Mouse (Mus musculus) cerebellum, adult 8-10 months (tissue): ENCODE data around the gene 0610030E20Rik.

Experiments
- DNase-seq: peaks from one replicate; pipeline ENCODE4 v3.0.0; 2022

The 0610030E20Rik gene

GRCm38 (mm10) chr6:72371571-72371970 lies 24.5 kb downstream of the 0610030E20Rik start:
- no peak for DNase-seq

- DNase-seq = no peak
These were observed 26.1 kb downstream of the 0610030E20Rik start for GRCm38 (mm10) chr6:72373184-72373583.

GRCm38 (mm10) chr6:72374206-72374605 lies 27.1 kb downstream of the 0610030E20Rik start:
- no peak for DNase-seq

- DNase-seq = no peak
These were observed 27.9 kb downstream of the 0610030E20Rik start for GRCm38 (mm10) chr6:72374820-72375563.

- no peak for DNase-seq
These were observed 31.6 kb downstream of the 0610030E20Rik start for GRCm38 (mm10) chr6:72378510-72379234.

GRCm38 (mm10) chr6:72379377-72380130 lies 32.4 kb downstream of the 0610030E20Rik start:
- no peak for DNase-seq

GRCm38 (mm10) chr6:72380131-72380770 lies 33.1 kb downstream of the 0610030E20Rik start, which contains the start of gene Vamp5:
TSS of gene Vamp5 (minus strand) at chr6:72380468.
- no peak for DNase-seq

- DNase-seq = no peak
These were observed 35.4 kb downstream of the 0610030E20Rik start for GRCm38 (mm10) chr6:72382494-72382893.

GRCm38 (mm10) chr6:72383142-72383820 lies 36.2 kb downstream of the 0610030E20Rik start:
- no peak for DNase-seq

- DNase-seq = no peak
These were observed 36.8 kb downstream of the 0610030E20Rik start for GRCm38 (mm10) chr6:72383952-72384351.

GRCm38 (mm10) chr6:72385258-72385657 lies 38.1 kb downstream of the 0610030E20Rik start:
- no peak for DNase-seq

GRCm38 (mm10) chr6:72386561-72386960 lies 39.4 kb downstream of the 0610030E20Rik start:
- no peak for DNase-seq

- no peak for DNase-seq
These were observed 40.7 kb downstream of the 0610030E20Rik start for GRCm38 (mm10) chr6:72387816-72388215.

GRCm38 (mm10) chr6:72388266-72388665 lies 41.1 kb downstream of the 0610030E20Rik start:
- DNase-seq = no peak

- DNase-seq = no peak
These were observed 41.7 kb downstream of the 0610030E20Rik start for GRCm38 (mm10) chr6:72388791-72389329.

- no peak for DNase-seq
These were observed 42.4 kb downstream of the 0610030E20Rik start for GRCm38 (mm10) chr6:72389471-72389940.

GRCm38 (mm10) chr6:72389941-72390771 lies 43.0 kb downstream of the 0610030E20Rik start, which contains the start of gene Vamp8:
TSS of gene Vamp8 (minus strand) at chr6:72390703.
- peak; percentile 59 for DNase-seq

- DNase-seq = no peak
These were observed 43.8 kb downstream of the 0610030E20Rik start for GRCm38 (mm10) chr6:72390795-72391521.

GRCm38 (mm10) chr6:72392341-72392740 lies 45.2 kb downstream of the 0610030E20Rik start:
- no peak for DNase-seq

GRCm38 (mm10) chr6:72396837-72397251 lies 49.7 kb downstream of the 0610030E20Rik start:
- DNase-seq = no peak
